Mouse (Mus musculus) CD4-positive, CD25-positive, alpha-beta regulatory T cell, adult 4 months (primary cell): Measurements from ENCODE around the gene Slc44a3. TPM values are rescaled to one million over a fixed set of nuclear protein-coding genes. Genes with fewer than 3 reads are reported as not detected.

Experiments used
- ATAC-seq: one replicate; pipeline ENCODE4 v1.8.0; 2017
- polyA plus RNA-seq, 2 experiments: library from polyadenylated mRNA; unstranded; fragments of 100-300 nt; shearing (Covaris generic); gene quantifications; one replicate each; pipeline ENCODE4 v1.2.1; 2017

Gene Slc44a3
- polyA plus RNA-seq, 2 experiments from 2014 or later: not detected

DNA sequence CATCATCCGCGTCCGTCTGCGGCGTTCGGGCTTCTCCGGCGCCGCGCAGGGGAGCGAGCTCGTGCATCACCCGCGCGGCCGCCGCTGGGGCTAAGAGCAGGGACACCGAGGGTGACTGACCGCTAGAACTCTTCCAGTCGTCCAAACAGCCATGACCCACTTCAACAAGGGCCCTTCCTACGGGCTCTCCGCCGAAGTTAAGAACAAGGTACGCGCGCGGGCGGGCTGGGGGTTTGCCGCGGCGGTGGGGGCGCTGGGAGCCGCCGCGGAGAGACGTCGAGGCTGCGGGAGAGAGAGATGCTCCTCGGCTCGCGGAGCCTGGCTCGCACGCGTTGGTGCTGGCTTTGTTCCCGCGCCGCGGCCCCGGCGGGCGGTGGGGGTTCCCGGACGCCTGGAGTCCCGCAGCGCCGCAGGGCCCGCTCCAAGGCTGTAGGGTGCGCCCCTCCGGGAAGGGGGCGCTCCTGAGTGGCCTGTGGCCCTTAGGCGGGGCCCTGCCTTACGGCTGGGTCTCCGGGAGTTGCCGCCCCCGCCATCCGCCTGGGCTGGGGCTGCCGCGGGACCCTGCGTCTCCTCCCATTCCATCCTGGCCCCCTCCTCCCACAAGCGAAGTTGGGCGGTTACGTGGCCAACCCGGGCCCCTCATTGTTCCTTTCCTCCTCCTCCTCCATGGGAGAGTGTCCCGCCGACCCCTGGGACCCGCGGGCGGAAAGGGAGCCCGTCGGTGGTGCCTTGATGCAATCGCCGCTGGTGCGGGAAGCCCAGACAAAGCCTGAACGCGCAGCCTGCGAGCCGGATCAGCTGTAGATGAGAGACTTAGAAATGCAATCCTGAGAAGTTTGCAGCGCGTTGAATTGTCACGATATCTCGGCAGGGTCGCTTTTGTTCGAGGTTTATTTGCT is 105.3 kb downstream of the Slc44a3 start:
- peak; percentile 59 for ATAC-seq

DNA sequence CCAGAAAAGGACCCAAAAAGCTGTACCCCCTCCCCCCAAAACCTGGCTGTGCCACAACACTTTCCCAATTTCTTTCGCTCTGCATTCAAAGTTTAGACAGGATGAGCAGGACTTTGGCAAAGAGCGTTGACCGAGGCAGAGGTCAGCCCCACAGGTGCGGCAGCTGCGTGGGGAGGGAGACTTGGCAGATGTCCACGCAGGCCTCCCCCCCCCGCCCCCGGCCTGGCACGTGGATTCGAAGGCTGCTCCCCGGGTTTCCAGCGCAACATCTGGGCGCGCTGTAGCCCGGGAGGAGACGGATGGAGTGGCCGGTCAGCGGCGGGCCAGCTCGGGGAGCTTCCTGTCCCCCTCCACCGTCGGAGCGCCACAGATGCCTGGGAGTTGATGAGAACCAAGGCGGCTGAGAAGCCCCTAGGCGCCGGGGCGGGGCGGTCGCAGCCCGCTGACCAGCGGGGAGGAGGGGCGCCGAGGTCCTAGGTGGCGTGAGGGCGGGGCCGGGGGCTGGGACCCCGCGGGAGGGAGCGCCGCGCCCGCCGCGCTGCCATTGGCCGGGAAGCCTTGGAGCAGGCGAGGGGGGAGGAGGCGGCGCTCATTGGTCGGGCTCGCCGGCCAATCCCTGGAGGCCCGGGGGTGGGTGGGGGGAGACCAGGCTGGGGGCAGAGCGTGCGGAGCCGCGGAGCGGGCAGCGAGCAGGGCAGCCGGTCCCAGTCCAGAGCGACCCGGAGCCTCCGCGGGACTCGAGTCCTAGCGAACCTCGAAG is 106.2 kb downstream of the Slc44a3 start, which contains the start of gene Cnn3:
TSS of gene Cnn3 (plus strand) at position 637 of the 760 bp plus-strand sequence.
- ATAC-seq: peak; percentile 60

GRCm38 (mm10) chr3:121422405-121422804 is 109.8 kb downstream of the Slc44a3 start:
- no peak for ATAC-seq

GRCm38 (mm10) chr3:121418850-121419435 is 113.3 kb downstream of the Slc44a3 start:
- no peak for ATAC-seq

DNA sequence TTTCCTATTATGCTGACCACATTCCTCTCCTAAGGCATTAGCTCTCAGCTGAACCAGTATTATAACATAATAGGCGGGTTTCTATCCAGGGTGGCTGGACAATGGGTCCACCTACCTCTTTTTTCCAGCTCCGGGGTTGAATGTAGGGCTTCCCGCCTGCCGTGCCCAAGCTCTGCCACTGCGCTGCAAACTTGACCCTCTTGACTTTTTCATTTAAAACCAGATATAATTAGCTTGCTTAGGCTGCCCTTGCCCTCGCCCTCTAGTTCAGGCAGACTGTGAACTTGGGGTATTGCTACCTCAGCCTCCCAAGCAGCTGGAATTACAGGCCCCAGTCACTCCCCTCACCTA is 114.0 kb downstream of the Slc44a3 start:
- no peak for ATAC-seq

- ATAC-seq: no peak
Measured at GRCm38 (mm10) chr3:121417379-121418250, 114.6 kb downstream of the Slc44a3 start.

DNA sequence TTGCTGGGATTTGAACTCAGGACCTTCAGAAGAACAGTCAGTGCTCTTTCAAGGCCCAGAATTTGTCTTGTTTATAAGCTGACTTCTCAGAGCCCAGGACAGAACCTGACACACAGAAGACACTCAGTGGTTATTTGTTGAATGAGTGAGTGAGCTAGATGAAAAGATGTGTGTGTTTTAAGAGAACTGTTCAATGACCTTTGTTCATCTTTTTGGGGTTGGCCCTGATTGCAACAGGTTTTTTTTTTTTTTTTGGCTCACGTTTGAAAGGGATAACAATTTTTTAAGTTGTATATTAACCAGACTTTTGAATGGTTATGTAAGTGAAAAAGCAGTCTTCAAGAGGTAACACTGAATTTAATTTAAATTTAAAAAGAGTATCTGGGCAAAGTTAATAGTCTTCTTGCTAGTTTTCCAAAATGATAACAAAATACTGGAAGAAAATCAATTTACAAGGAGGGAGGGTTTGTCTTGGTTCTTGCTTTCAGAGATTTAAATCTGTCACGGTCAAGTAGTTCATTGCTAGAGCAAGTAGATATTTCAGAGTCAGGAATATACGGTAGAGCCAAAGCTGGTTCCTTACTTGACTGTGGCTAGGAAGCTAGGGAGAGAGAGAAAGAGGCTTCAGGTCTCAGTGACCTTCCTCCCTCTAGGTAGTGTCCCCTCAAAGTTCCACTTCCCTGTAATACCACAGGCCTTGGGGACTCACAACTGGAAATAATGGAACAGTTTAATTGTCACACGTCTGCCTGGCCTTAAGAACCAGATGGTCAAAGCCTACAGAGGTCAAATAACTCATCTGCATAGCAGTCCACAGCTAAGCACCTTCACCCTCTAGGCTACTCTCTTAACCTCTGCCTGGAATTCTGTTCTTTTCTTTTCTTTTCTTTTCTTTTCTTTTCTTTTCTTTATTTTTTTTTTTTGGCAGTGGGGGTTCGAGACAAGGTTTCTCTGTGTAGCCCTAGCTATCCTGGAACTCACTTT is 115.7 kb downstream of the Slc44a3 start:
- no peak for ATAC-seq

GRCm38 (mm10) chr3:121411450-121411849 is 120.8 kb downstream of the Slc44a3 start:
- no peak for ATAC-seq

Other genes starting within 250 kb of the Slc44a3 start
- not detected for gene Tmem56, start 249.3 kb downstream of the Slc44a3 start, polyA plus RNA-seq
- 10 to 100 TPM; 15.5 to 29.5 TPM for gene Alg14, start 240.6 kb downstream of the Slc44a3 start, polyA plus RNA-seq
- 1 to 10 TPM; 8.8 to 9.7 TPM for gene Cnn3, start 105.9 kb downstream of the Slc44a3 start, polyA plus RNA-seq
- gene 4930432M17Rik, start 138.4 kb upstream of the Slc44a3 start, polyA plus RNA-seq: not detected
- gene F3, start 191.1 kb upstream of the Slc44a3 start, polyA plus RNA-seq: not detected